In genomic region chr5:105517992-105518625, GRCm38 (mm10) we compare ENCODE assay signal across 8 mouse cellular contexts. TPM values are rescaled to one million over a fixed set of nuclear protein-coding genes. Genes with fewer than 3 reads are reported as not detected.
DNase-seq lines count a peak whose midpoint lies in the region; ATAC-seq lines count a peak whose summit lies in the region.

No protein-coding gene starts in this region.

- no peaks in the 10 kb centered on the region for H3K27me3 ChIP-seq in kidney, embryonic 14.5 days (ENCODE audit: control insufficient read depth, insufficient read depth, low read length)
- H3K27me3 ChIP-seq in hindbrain, embryonic 11.5 days (ENCODE audit: control insufficient read depth, insufficient read depth, low read length): peaks cover 3% of the 10 kb centered on the region; the same call in 1 of the 2 replicates
- H3K27me3 ChIP-seq in midbrain, embryonic 11.5 days (ENCODE audit: control insufficient read depth, insufficient read depth, low read length): no peaks in the 10 kb centered on the region

- peak overlapping the region; percentile 69 for H3K4me3 ChIP-seq in kidney, embryonic 14.5 days (ENCODE audit: low read length)
- H3K4me3 ChIP-seq in hindbrain, embryonic 11.5 days (ENCODE audit: low read depth, low read length): peak overlapping the region; percentile 78
- H3K4me3 ChIP-seq in midbrain, embryonic 11.5 days (ENCODE audit: low read depth, low read length): peak overlapping the region; percentile 70

- peak overlapping the region; percentile 52; the same call in 1 of the 2 replicates for H3K27ac ChIP-seq in kidney, embryonic 14.5 days (ENCODE audit: low read depth, low read length)
- no peak overlapping the region for H3K27ac ChIP-seq in hindbrain, embryonic 11.5 days (ENCODE audit: low read depth, low read length)
- no peak overlapping the region for H3K27ac ChIP-seq in midbrain, embryonic 11.5 days (ENCODE audit: low read depth, low read length)

- H3K9ac ChIP-seq in kidney, embryonic 14.5 days (ENCODE audit: low read depth, low read length): no peak overlapping the region; the same call in 1 of the 2 replicates
- H3K9ac ChIP-seq in hindbrain, embryonic 11.5 days (ENCODE audit: low read depth, low read length): no peak overlapping the region
- peak overlapping the region; percentile 82 for H3K9ac ChIP-seq in midbrain, embryonic 11.5 days (ENCODE audit: low read length)

- no peak for ATAC-seq in kidney, embryonic 14.5 days (ENCODE audit: low FRiP score, low TSS enrichment)
- ATAC-seq in hindbrain, embryonic 11.5 days (ENCODE audit: low FRiP score): no peak
- ATAC-seq in midbrain, embryonic 11.5 days (ENCODE audit: low FRiP score): no peak

- DNase-seq in kidney, postnatal 4 days: no peak
- DNase-seq in c-Kit-positive CD71-positive TER-119-positive erythroid progenitor cells, embryonic 14.5 days (ENCODE audit: low spot score): peak; percentile 50
- no peak for DNase-seq in hindbrain, embryonic 11.5 days (ENCODE audit: low spot score)
- DNase-seq in midbrain, embryonic 11.5 days (ENCODE audit: low spot score, missing footprints): peak; percentile 85
- DNase-seq in urinary bladder, postnatal 14 days (ENCODE audit: low spot score): no peak
- no peak for DNase-seq in cerebellum, adult 9-10 months
- no peak for DNase-seq in cerebellum, postnatal 25 days

- no peaks in the 10 kb centered on the region for H3K36me3 ChIP-seq in kidney, embryonic 14.5 days (ENCODE audit: control insufficient read depth, insufficient read depth, low read length)
- H3K36me3 ChIP-seq in hindbrain, embryonic 11.5 days (ENCODE audit: control insufficient read depth, insufficient read depth, low read length): no peaks in the 10 kb centered on the region
- H3K36me3 ChIP-seq in midbrain, embryonic 11.5 days (ENCODE audit: control insufficient read depth, insufficient read depth, low read length): no peaks in the 10 kb centered on the region

- H3K4me1 ChIP-seq in kidney, embryonic 14.5 days (ENCODE audit: control insufficient read depth, insufficient read depth, low read length): no peaks in the 10 kb centered on the region
- H3K4me1 ChIP-seq in hindbrain, embryonic 11.5 days (replicated peaks; ENCODE audit: control insufficient read depth, insufficient read depth, low read length): peaks cover 2% of the 10 kb centered on the region; the same call in 1 of the 2 replicates
- H3K4me1 ChIP-seq in midbrain, embryonic 11.5 days (ENCODE audit: control insufficient read depth, insufficient read depth, low read length): peaks cover 11% of the 10 kb centered on the region; the same call in 1 of the 2 replicates

- peak overlapping the region; percentile 95 for H3K4me2 ChIP-seq in kidney, embryonic 14.5 days (replicated peaks; ENCODE audit: low read depth, low read length)
- H3K4me2 ChIP-seq in hindbrain, embryonic 11.5 days (replicated peaks; ENCODE audit: low read depth, low read length): peak overlapping the region; percentile 69
- H3K4me2 ChIP-seq in midbrain, embryonic 11.5 days: peak overlapping the region; percentile 94

- no peaks in the 10 kb centered on the region for H3K9me3 ChIP-seq in kidney, embryonic 14.5 days (ENCODE audit: control insufficient read depth, low read length)
- no peaks in the 10 kb centered on the region for H3K9me3 ChIP-seq in hindbrain, embryonic 11.5 days (ENCODE audit: control insufficient read depth, low read length)
- no peaks in the 10 kb centered on the region for H3K9me3 ChIP-seq in midbrain, embryonic 11.5 days (ENCODE audit: control insufficient read depth, low read length)

- 13% methylated on average over 7 of the region's 7 CpGs for WGBS in kidney, embryonic 14.5 days
- 14% methylated on average over 7 of the region's 7 CpGs for WGBS in hindbrain, embryonic 11.5 days
- 17% methylated on average over 7 of the region's 7 CpGs for WGBS in midbrain, embryonic 11.5 days

RNA-seq across cellular contexts. Expression of gene Lrrc8c, which starts 1.1 kb away (rescaled TPM):
- polyA plus RNA-seq in kidney, embryonic 14.5 days (2014; fragmentation: Nextera tagmentation; extraction: Ambion mirVana): 13.1 and 14.2 TPM in 2 replicates
- polyA plus RNA-seq in hindbrain, embryonic 11.5 days (2014; fragmentation: Nextera tagmentation; extraction: Ambion mirVana): 13.5 and 15.7 TPM in 2 replicates
- polyA plus RNA-seq in midbrain, embryonic 11.5 days (2014; fragmentation: Nextera tagmentation; extraction: Ambion mirVana): 12.4 and 12.8 TPM in 2 replicates

Comparison
In these comparisons a context has a peak if more than half of its experiments do, and no peak if none do; other contexts are left out.
1. DNase-seq: peak in c-Kit-positive CD71-positive TER-119-positive erythroid progenitor cells, embryonic 14.5 days (single experiment) and midbrain, embryonic 11.5 days (single experiment); none in kidney, postnatal 4 days (0 of 2), hindbrain, embryonic 11.5 days (single experiment), urinary bladder, postnatal 14 days (single experiment), cerebellum, adult 9-10 months (single experiment) and cerebellum, postnatal 25 days (0 of 2).
2. Peak in every context shown above with its lines, with median percentiles within 50 percentile points of each other: H3K4me2 ChIP-seq and H3K4me3 ChIP-seq.